Mouse (Mus musculus) left cerebral cortex, postnatal 25 days (tissue): ENCODE measurements around the gene Scn3a. TPM values are rescaled to one million over a fixed set of nuclear protein-coding genes. Genes with fewer than 3 reads are reported as not detected.
"Not testable (repeated sequence)": the region's sequence is repeated elsewhere in the genome, so short reads cannot be mapped to it uniquely, and the experiment has no call there.

ENCODE experiments used
- DNase-seq, 2 experiments: peaks; one replicate each; pipeline ENCODE4 v3.0.0; 2022; ENCODE audit warnings: low spot score in 2 of 2, mixed read lengths in 1 of 2
- intact Hi-C: fragments of 180-260 bp; cut with DNase I; formaldehyde crosslinking; loops from one replicate; pipeline ENCODE4 v1.15.1; 2025
- total RNA-seq, 2 experiments: library from RNA; stranded (reverse); gene quantifications; 2 replicates each; pipeline ENCODE4 v1.2.3; 2021

Gene Scn3a
- total RNA-seq, 2 experiments from 2014 or later = 32.5 to 42.1 TPM

- intact Hi-C loops = no loop called here
- no peak for DNase-seq
Measured at GRCm38 (mm10) chr2:65516703-65517102, 50.7 kb downstream of the Scn3a start.

- intact Hi-C loops = no loop called here
- no peak for DNase-seq
Measured at GRCm38 (mm10) chr2:65508217-65508616, 59.2 kb downstream of the Scn3a start.

- no peak for DNase-seq
- intact Hi-C loops = no loop called here
Measured at GRCm38 (mm10) chr2:65490450-65490849, 77.0 kb downstream of the Scn3a start.

- peak in 1 of 2 experiments; percentile 71 for DNase-seq
- intact Hi-C loops = loop anchor here (10.0 kb wide), 1 partner anchor 69 kb away; no protein-coding TSS in a partner anchor
Measured at GRCm38 (mm10) chr2:65483434-65483833, 84.0 kb downstream of the Scn3a start.

GRCm38 (mm10) chr2:65481007-65481672, 86.3 kb downstream of the Scn3a start:
- intact Hi-C loops = loop anchor here (10.0 kb wide), 1 partner anchor 66 kb away; no protein-coding TSS in a partner anchor

GRCm38 (mm10) chr2:65471311-65471882, 96.0 kb downstream of the Scn3a start:
- DNase-seq = peak in 1 of 2 experiments; percentile 33
- intact Hi-C loops = no loop called here

More at GRCm38 (mm10) chr2:65481007-65481672, 86.3 kb downstream of the Scn3a start:
- no peak for DNase-seq

- intact Hi-C loops = no loop called here
- no peak for DNase-seq
Measured at GRCm38 (mm10) chr2:65465694-65466093, 101.7 kb downstream of the Scn3a start.

- intact Hi-C loops = no loop called here
- DNase-seq = no peak
Measured at GRCm38 (mm10) chr2:65453763-65454162, 113.7 kb downstream of the Scn3a start.

- intact Hi-C loops, DNase-seq: not testable (repeated sequence)
Measured at GRCm38 (mm10) chr2:65451401-65452078, 115.9 kb downstream of the Scn3a start.

- peak in 1 of 2 experiments; percentile 46 for DNase-seq
- intact Hi-C loops = no loop called here
Measured at GRCm38 (mm10) chr2:65450449-65451360, 116.7 kb downstream of the Scn3a start.

GRCm38 (mm10) chr2:65449126-65449828, 118.2 kb downstream of the Scn3a start:
- intact Hi-C loops = no loop called here
- no peak for DNase-seq

GRCm38 (mm10) chr2:65443082-65443481, 124.3 kb downstream of the Scn3a start:
- no peak for DNase-seq
- intact Hi-C loops = no loop called here

GRCm38 (mm10) chr2:65441566-65441965, 125.9 kb downstream of the Scn3a start:
- DNase-seq = peak; percentile 21 to 24
- intact Hi-C loops = no loop called here

GRCm38 (mm10) chr2:65441110-65441509, 126.3 kb downstream of the Scn3a start:
- DNase-seq = no peak
- intact Hi-C loops = no loop called here

GRCm38 (mm10) chr2:65436917-65437316, 130.5 kb downstream of the Scn3a start:
- no peak for DNase-seq

GRCm38 (mm10) chr2:65423501-65423900, 143.9 kb downstream of the Scn3a start:
- DNase-seq = no peak
- intact Hi-C loops = no loop called here

More at GRCm38 (mm10) chr2:65436917-65437316, 130.5 kb downstream of the Scn3a start:
- intact Hi-C loops = no loop called here

- intact Hi-C loops = no loop called here
- DNase-seq = peak in 1 of 2 experiments; percentile 15
Measured at GRCm38 (mm10) chr2:65421259-65422255, 145.9 kb downstream of the Scn3a start.

GRCm38 (mm10) chr2:65418608-65419007, 148.8 kb downstream of the Scn3a start:
- intact Hi-C loops = loop anchor here (10.0 kb wide), 1 partner anchor 66 kb away; no protein-coding TSS in a partner anchor
- DNase-seq = no peak
